Comparison of ENCODE assay signal across 19 mouse cellular contexts in the genomic region with DNA sequence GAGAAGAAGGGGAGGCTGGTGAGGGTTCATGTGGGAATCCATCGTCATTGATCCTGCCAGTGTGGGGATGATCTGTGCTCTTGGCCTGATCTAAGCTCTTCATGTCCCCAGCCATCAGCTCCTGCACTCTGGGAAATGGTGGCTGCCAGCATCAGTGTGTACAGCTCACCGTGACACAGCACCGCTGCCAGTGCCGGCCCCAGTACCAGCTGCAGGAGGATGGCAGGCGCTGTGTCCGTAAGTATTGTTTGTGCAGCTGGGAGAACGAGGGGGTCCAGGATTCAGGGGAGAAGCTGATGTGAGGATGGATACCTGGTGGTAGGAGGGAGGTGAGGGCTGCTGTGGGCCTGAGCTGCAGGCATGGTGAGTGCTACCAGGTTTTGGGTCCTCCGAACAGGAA. TPM values are rescaled to one million over a fixed set of nuclear protein-coding genes. Genes with fewer than 3 reads are reported as not detected.
DNase-seq lines count a peak whose midpoint lies in the region; ATAC-seq lines count a peak whose summit lies in the region.
"Had no signal": no experiment of that assay in that cellular context is flagged by ENCODE, and none has a peak within 500 bp of the region (broad histone marks: within the 10 kb centered on the region; RNA-seq: fewer than 3 reads in every experiment).

No protein-coding gene starts in this region.

- peaks cover 6% of the 10 kb centered on the region; the same call in 1 of the 2 replicates for H3K36me3 ChIP-seq in hindbrain, embryonic 10.5 days
- no peaks in the 10 kb centered on the region for H3K36me3 ChIP-seq in hindbrain, embryonic 11.5 days (ENCODE audit: control insufficient read depth, insufficient read depth, low read length)
- H3K36me3 ChIP-seq in hindbrain, embryonic 12.5 days, result 0 out of 2 replicates have a peak, but pooled peaks cover 4% of the 10 kb centered on the region
- H3K36me3 ChIP-seq in midbrain, embryonic 10.5 days, result peaks cover under 1% of the 10 kb centered on the region; the same call in 1 of the 2 replicates
- H3K36me3 ChIP-seq in neural tube, embryonic 13.5 days, result no peaks in the 10 kb centered on the region

- H3K4me2 ChIP-seq in hindbrain, embryonic 11.5 days (replicated peaks; ENCODE audit: low read depth, low read length), result no peak overlapping the region
- no peak overlapping the region for H3K4me2 ChIP-seq in hindbrain, embryonic 12.5 days (replicated peaks)
- no peak overlapping the region for H3K4me2 ChIP-seq in neural tube, embryonic 13.5 days

- no peak for DNase-seq in hindbrain, embryonic 10.5 days (ENCODE audit: low spot score)
- no peak for DNase-seq in hindbrain, embryonic 11.5 days (ENCODE audit: low spot score)
- DNase-seq in midbrain, embryonic 10.5 days (ENCODE audit: low spot score), result no peak
- no peak for DNase-seq in right cerebral cortex, postnatal 10 days (ENCODE audit: low spot score in 2 of 2)
- no peak for DNase-seq in spleen, postnatal 10 days (ENCODE audit: low spot score in 2 of 2)
- DNase-seq: adrenal gland, postnatal 14 days; cerebellum, adult 2 months; gastrocnemius, postnatal 10 days; heart, adult 2 months; kidney, adult 2 months; kidney, postnatal 25 days; liver; lung, adult 18-20 months; lung, postnatal 4 days had no signal

- H3K9me3 ChIP-seq in hindbrain, embryonic 10.5 days, result no peaks in the 10 kb centered on the region
- no peaks in the 10 kb centered on the region for H3K9me3 ChIP-seq in hindbrain, embryonic 11.5 days (ENCODE audit: control insufficient read depth, low read length)
- H3K9me3 ChIP-seq in hindbrain, embryonic 12.5 days (replicated peaks), result no peaks in the 10 kb centered on the region
- no peaks in the 10 kb centered on the region for H3K9me3 ChIP-seq in midbrain, embryonic 10.5 days (replicated peaks)
- no peaks in the 10 kb centered on the region for H3K9me3 ChIP-seq in neural tube, embryonic 13.5 days

- peaks cover 10% of the 10 kb centered on the region; the same call in 1 of the 2 replicates for H3K27me3 ChIP-seq in hindbrain, embryonic 10.5 days (ENCODE audit: insufficient read depth, poor library complexity, severe bottlenecking)
- no peaks in the 10 kb centered on the region for H3K27me3 ChIP-seq in hindbrain, embryonic 11.5 days (ENCODE audit: control insufficient read depth, insufficient read depth, low read length)
- H3K27me3 ChIP-seq in hindbrain, embryonic 12.5 days, result no peaks in the 10 kb centered on the region
- H3K27me3 ChIP-seq in midbrain, embryonic 10.5 days (ENCODE audit: low read depth, poor library complexity, severe bottlenecking), result peaks cover 21% of the 10 kb centered on the region; the same call in 1 of the 2 replicates
- no peaks in the 10 kb centered on the region for H3K27me3 ChIP-seq in neural tube, embryonic 13.5 days

- no peak overlapping the region for H3K4me3 ChIP-seq in hindbrain, embryonic 10.5 days
- H3K4me3 ChIP-seq in hindbrain, embryonic 11.5 days (ENCODE audit: low read depth, low read length), result no peak overlapping the region
- H3K4me3 ChIP-seq in hindbrain, embryonic 12.5 days, result no peak overlapping the region
- no peak overlapping the region for H3K4me3 ChIP-seq in midbrain, embryonic 10.5 days
- no peak overlapping the region for H3K4me3 ChIP-seq in neural tube, embryonic 13.5 days
- H3K4me3 ChIP-seq: heart, adult 2 months had no signal

- no peak overlapping the region for H3K9ac ChIP-seq in hindbrain, embryonic 11.5 days (ENCODE audit: low read depth, low read length)
- H3K9ac ChIP-seq in hindbrain, embryonic 12.5 days, result 0 out of 2 replicates have a peak overlapping the region, but pooled peaks have one; percentile 2
- 0 out of 2 replicates have a peak overlapping the region, but pooled peaks have one; percentile 18 for H3K9ac ChIP-seq in neural tube, embryonic 13.5 days

- peak overlapping the region; percentile 19; the same call in 1 of the 2 replicates for H3K27ac ChIP-seq in hindbrain, embryonic 10.5 days
- no peak overlapping the region for H3K27ac ChIP-seq in hindbrain, embryonic 11.5 days (ENCODE audit: low read depth, low read length)
- H3K27ac ChIP-seq in hindbrain, embryonic 12.5 days, result 0 out of 2 replicates have a peak overlapping the region, but pooled peaks have one; percentile 30
- H3K27ac ChIP-seq in midbrain, embryonic 10.5 days (replicated peaks), result peak overlapping the region; percentile 52; the same call in 1 of the 2 replicates
- H3K27ac ChIP-seq in neural tube, embryonic 13.5 days (replicated peaks), result no peak overlapping the region
- H3K27ac ChIP-seq: heart, adult 2 months had no signal

- ATAC-seq in hindbrain, embryonic 11.5 days (ENCODE audit: low FRiP score), result no peak
- no peak for ATAC-seq in hindbrain, embryonic 12.5 days (ENCODE audit: low FRiP score)
- no peak for ATAC-seq in neural tube, embryonic 13.5 days (ENCODE audit: low read depth)
- no peak for ATAC-seq in megakaryocyte, adult 5-6 weeks (ENCODE audit: poor library complexity, severe bottlenecking)

- H3K4me1 ChIP-seq in hindbrain, embryonic 10.5 days (replicated peaks), result peaks cover 57% of the 10 kb centered on the region
- H3K4me1 ChIP-seq in hindbrain, embryonic 11.5 days (replicated peaks; ENCODE audit: control insufficient read depth, insufficient read depth, low read length), result peaks cover 5% of the 10 kb centered on the region; the same call in 1 of the 2 replicates
- peaks cover 34% of the 10 kb centered on the region for H3K4me1 ChIP-seq in hindbrain, embryonic 12.5 days
- H3K4me1 ChIP-seq in midbrain, embryonic 10.5 days, result peaks cover 41% of the 10 kb centered on the region
- H3K4me1 ChIP-seq in neural tube, embryonic 13.5 days (replicated peaks), result peaks cover 36% of the 10 kb centered on the region

- 60% methylated on average over 8 of the region's 8 CpGs for WGBS in hindbrain, embryonic 10.5 days
- 68% methylated on average over 8 of the region's 8 CpGs for WGBS in hindbrain, embryonic 11.5 days
- WGBS in hindbrain, embryonic 12.5 days, result 57% methylated on average over 8 of the region's 8 CpGs
- 67% methylated on average over 8 of the region's 8 CpGs for WGBS in midbrain, embryonic 10.5 days
- WGBS in neural tube, embryonic 13.5 days, result 53% methylated on average over 8 of the region's 8 CpGs

RNA-seq across cellular contexts. Expression of gene Arhgef16, which starts 52.2 kb away (rescaled TPM):
- polyA plus RNA-seq in hindbrain, embryonic 10.5 days (2016; fragmentation: Nextera tagmentation; extraction: Ambion mirVana), result 4.6 and 7.5 TPM in 2 replicates
- polyA plus RNA-seq in hindbrain, embryonic 11.5 days (2014; fragmentation: Nextera tagmentation; extraction: Ambion mirVana), result 2.5 and 2.9 TPM in 2 replicates
- polyA plus RNA-seq in hindbrain, embryonic 12.5 days (2016; fragmentation: Nextera tagmentation; extraction: Ambion mirVana), result 3.0 and 4.1 TPM in 2 replicates
- 1.4 and 1.6 TPM in 2 replicates for polyA plus RNA-seq in midbrain, embryonic 10.5 days (2016; fragmentation: Nextera tagmentation; extraction: Ambion mirVana)
- 1.1 and 1.2 TPM in 2 replicates for polyA plus RNA-seq in neural tube, embryonic 13.5 days (2015; fragmentation: Nextera tagmentation; extraction: Ambion mirVana)
- not detected in 2 replicates for total RNA-seq in megakaryocyte, adult 5-6 weeks (2015)
- total RNA-seq in megakaryocyte, adult 5-6 weeks (2017), result not detected in 2 replicates
- total RNA-seq: common myeloid progenitor, adult 5-6 weeks; monocyte, adult 5-6 weeks had no signal

Comparison
In these comparisons a context has a peak if more than half of its experiments do, and no peak if none do; other contexts are left out.
1. H3K27ac ChIP-seq: peak in hindbrain, embryonic 10.5 days (single experiment), hindbrain, embryonic 12.5 days (single experiment) and midbrain, embryonic 10.5 days (single experiment); none in hindbrain, embryonic 11.5 days (single experiment) and neural tube, embryonic 13.5 days (single experiment).